Mouse (Mus musculus): ENCODE measurements at regions not wholly inside any gene's neighbourhood (a gene's known extent, or its start where the extent isn't known, plus 50 kb on each side); places are given as distances from the start of the nearest gene placed in this dataset.

DNA sequence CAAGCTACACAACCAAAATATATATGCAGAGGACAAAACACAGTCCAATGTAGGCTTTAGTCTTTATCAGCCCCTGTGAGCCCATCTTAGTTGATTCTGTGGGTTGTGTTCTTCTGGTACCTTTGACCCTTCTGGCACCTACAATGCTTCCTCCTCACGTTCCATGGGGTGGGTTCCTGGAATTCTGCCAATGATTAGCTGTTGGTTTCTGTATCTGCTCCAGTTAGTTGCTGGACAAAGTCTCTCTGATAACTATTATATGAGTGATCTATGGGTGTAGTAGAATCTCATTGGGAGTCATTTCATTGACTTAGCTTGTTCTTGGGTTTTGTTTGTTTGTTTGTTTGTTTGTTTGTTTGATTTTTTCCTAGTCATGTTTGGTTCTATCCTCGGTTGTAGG, 195.8 kb upstream of the Manea start:
- H3K4me1 ChIP-seq (ENCODE audit: control insufficient read depth in 1 of 2, insufficient read depth in 2 of 2, low read length in 2 of 2) = no peaks in the 10 kb centered on the region
- TF ChIP-seq POLR2AphosphoS5 (IDR thresholded peaks at IDR 0.05; ENCODE audit: borderline replicate concordance, low read depth, low read length) = no peak
- peak; percentile 50; the same call in 1 of the 2 replicates for TF ChIP-seq BHLHE40 (IDR thresholded peaks at IDR 0.05; ENCODE audit: borderline replicate concordance, low read depth, low read length)
- no peak for TF ChIP-seq GABPA (IDR thresholded peaks at IDR 0.05; ENCODE audit: low read depth, low read length)
- H3K9ac ChIP-seq (ENCODE audit: control insufficient read depth, low read depth, low read length, poor library complexity, severe bottlenecking) = no peak overlapping the region
- H3K4me3 ChIP-seq (ENCODE audit: control insufficient read depth in 1 of 2, insufficient read depth in 1 of 2, low read depth in 2 of 2, low read length in 2 of 2) = no peak overlapping the region
- no peak overlapping the region for H3K27ac ChIP-seq (ENCODE audit: control insufficient read depth, low read depth, low read length)
- no peaks in the 10 kb centered on the region for H3K79me2 ChIP-seq (ENCODE audit: control insufficient read depth, insufficient read depth, low read length, poor library complexity)
- H3K9me3 ChIP-seq (replicated peaks; ENCODE audit: insufficient read depth, low read length) = no peaks in the 10 kb centered on the region
- H3K27me3 ChIP-seq (ENCODE audit: control insufficient read depth in 1 of 2, insufficient read depth in 2 of 2, low read length in 2 of 2) = no peaks in the 10 kb centered on the region; a peak in 1 of 4 replicates
- DNase-seq (ENCODE audit: low read depth, low spot score) = peak; percentile 3
- H3K36me3 ChIP-seq (ENCODE audit: control insufficient read depth in 1 of 2, insufficient read depth in 2 of 2, low read length in 2 of 2) = no peaks in the 10 kb centered on the region

DNA sequence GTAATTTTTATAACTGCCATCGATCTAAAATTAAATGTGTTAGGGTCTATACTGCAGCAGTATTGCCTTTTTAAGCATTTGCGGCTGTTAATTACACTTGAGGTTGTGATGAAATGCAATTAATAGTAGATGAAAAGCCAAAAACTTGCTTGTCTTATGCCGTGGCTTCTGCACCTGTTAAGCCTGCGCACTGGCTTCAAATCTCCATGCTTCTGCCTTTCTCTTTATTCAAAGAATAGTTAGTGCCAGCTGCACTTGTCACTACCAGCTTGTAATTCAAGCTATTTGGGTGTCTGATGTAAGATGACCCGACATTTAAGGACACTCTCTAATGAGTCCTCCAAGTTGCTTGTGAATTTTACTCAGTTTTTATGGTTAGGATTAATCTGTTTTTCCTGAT, 161.3 kb upstream of the Manea start:
- H3K79me2 ChIP-seq (ENCODE audit: control insufficient read depth, insufficient read depth, low read length, poor library complexity) = no peaks in the 10 kb centered on the region
- no peaks in the 10 kb centered on the region for H3K36me3 ChIP-seq (ENCODE audit: control insufficient read depth in 1 of 2, insufficient read depth in 2 of 2, low read length in 2 of 2)
- no peaks in the 10 kb centered on the region for H3K27me3 ChIP-seq (ENCODE audit: control insufficient read depth in 1 of 2, insufficient read depth in 2 of 2, low read length in 2 of 2)
- no peak overlapping the region for H3K27ac ChIP-seq (ENCODE audit: control insufficient read depth, low read depth, low read length)
- TF ChIP-seq RCOR1 (IDR thresholded peaks at IDR 0.05; ENCODE audit: low read depth, low read length) (no peak), EP300 (IDR thresholded peaks at IDR 0.05; ENCODE audit: low read depth in 1 of 2, low read length in 2 of 2) (no peak), CHD1 (IDR thresholded peaks at IDR 0.05; ENCODE audit: low read depth, low read length) (no peak), POLR2AphosphoS2 (IDR thresholded peaks at IDR 0.05; ENCODE audit: low read length) (no peak), ELF1 (IDR thresholded peaks at IDR 0.05; ENCODE audit: low read depth, low read length) (no peak), TCF12 (IDR thresholded peaks at IDR 0.05; ENCODE audit: low read depth, low read length) (no peak), MXI1 (IDR thresholded peaks at IDR 0.05; ENCODE audit: low read depth, low read length) (no peak), ZMIZ1 (IDR thresholded peaks at IDR 0.05; ENCODE audit: low read depth, low read length) (no peak), MYC (IDR thresholded peaks at IDR 0.05; ENCODE audit: low read depth, low read length) (no peak), HCFC1 (IDR thresholded peaks at IDR 0.05; ENCODE audit: low read depth, low read length) (no peak), MYB (IDR thresholded peaks at IDR 0.05; ENCODE audit: low read depth, low read length) (no peak), MAFK (IDR thresholded peaks at IDR 0.05; ENCODE audit: borderline replicate concordance, low read depth, low read length) (no peak), ZKSCAN1 (IDR thresholded peaks at IDR 0.05; ENCODE audit: low read depth, low read length) (no peak), ETS1 (IDR thresholded peaks at IDR 0.05; ENCODE audit: low read depth, low read length) (no peak), CHD2 (IDR thresholded peaks at IDR 0.05; ENCODE audit: low read length) (no peak), E2F4 (IDR thresholded peaks at IDR 0.05; ENCODE audit: borderline replicate concordance, low read depth, low read length) (no peak), MAX (IDR thresholded peaks at IDR 0.05; ENCODE audit: low read length) (no peak)
- H3K9me3 ChIP-seq (replicated peaks; ENCODE audit: insufficient read depth, low read length) = no peaks in the 10 kb centered on the region
- no peak overlapping the region for H3K4me3 ChIP-seq (ENCODE audit: control insufficient read depth in 1 of 2, insufficient read depth in 1 of 2, low read depth in 2 of 2, low read length in 2 of 2)
- no peaks in the 10 kb centered on the region for H3K4me1 ChIP-seq (ENCODE audit: control insufficient read depth in 1 of 2, insufficient read depth in 2 of 2, low read length in 2 of 2)
- DNase-seq (ENCODE audit: low read depth, low spot score) = no peak
- no peak overlapping the region for H3K9ac ChIP-seq (ENCODE audit: control insufficient read depth, low read depth, low read length, poor library complexity, severe bottlenecking)
